Mouse (Mus musculus) kidney, postnatal 14 days (tissue): ENCODE measurements around the gene Clstn2.

Experiments used
- DNase-seq: peaks from one replicate; pipeline ENCODE4 v3.0.0; 2022; ENCODE audit warnings: mixed read lengths

The Clstn2 gene

DNA sequence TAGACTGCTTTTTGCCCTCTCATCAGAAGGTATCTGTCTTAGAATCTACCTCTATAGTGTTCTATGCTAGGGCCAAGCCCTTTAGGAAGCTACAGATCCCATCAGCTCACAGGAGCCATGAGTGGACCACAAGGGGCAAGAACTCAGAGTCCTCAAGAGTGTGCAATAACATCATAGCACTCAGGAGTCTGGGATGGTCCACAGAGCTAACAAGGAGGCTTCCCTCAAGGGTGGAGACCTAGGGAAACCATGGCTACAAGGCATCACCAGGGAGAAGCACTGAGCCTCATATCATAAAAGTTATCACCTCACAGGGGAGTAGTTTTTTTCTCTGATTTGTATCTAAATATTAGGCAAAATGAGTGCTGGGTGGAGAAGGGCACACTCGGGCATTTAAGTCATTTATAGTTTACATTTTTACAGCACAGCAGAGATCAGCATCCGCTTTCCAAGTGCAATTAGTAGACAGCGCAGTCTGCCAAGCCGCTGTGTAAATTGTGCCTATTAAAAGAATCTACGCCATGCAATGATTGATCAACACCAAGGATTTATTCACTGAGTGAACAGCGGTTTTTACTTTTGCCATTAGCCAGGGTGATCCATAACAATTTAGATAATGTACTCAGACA, 82.5 kb downstream of the Clstn2 start:
- DNase-seq, result no peak

DNA sequence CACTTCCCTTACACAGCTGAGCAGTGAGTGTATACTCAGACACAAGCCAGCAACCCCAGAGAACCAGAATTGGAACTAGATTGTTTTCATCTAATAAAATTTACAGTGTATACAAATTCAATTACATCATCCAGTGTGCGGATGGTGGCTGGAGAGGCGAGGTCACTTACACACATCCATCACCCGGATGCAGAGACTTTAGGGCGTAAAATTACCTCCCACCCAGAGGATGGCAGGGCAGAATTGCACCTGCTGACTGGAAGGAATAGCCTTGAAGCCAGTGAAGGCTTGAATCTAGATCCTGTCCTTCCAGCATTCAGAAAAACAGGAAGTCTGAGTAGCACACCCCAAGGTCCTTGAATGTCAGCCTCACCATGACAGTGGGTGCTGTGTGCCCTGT, 113.7 kb downstream of the Clstn2 start:
- no peak for DNase-seq

DNA sequence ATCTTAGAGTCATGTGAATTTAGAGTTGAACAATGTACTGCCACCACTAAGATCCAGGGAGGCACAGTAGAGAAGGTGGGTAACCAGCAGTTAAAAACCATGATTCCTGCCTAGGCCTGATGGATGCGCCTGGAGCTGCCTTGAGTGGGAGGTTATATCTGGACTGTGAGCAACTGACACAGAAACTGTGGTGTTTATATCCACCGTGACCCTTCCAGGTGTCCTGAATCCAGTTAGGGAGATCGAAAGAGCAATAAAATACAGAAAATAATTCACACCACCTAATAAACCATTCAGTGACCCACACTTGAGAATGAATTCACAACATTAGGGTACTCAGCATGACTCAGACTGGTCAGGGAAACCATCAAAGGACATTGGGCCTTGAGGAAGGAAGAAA, 141.6 kb downstream of the Clstn2 start:
- no peak for DNase-seq

DNA sequence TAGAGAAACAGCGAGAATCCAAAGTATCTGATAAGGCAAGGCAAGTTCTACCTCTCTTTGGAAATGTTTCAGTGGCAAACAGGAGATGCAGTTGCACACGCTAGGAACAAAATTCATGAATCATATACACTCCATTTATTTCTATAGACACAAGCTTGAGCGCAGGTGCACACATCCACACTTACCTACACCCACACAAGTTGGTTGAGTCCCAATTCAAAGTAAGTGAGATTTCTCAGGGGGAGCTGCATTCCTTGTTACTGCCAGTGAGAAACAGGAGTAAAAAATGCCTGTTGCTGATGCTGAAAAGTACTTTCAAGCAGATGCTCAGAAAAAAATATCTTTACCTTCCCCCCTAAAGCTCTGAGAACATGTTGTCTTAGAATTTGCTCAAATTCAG, 149.6 kb downstream of the Clstn2 start:
- no peak for DNase-seq

DNA sequence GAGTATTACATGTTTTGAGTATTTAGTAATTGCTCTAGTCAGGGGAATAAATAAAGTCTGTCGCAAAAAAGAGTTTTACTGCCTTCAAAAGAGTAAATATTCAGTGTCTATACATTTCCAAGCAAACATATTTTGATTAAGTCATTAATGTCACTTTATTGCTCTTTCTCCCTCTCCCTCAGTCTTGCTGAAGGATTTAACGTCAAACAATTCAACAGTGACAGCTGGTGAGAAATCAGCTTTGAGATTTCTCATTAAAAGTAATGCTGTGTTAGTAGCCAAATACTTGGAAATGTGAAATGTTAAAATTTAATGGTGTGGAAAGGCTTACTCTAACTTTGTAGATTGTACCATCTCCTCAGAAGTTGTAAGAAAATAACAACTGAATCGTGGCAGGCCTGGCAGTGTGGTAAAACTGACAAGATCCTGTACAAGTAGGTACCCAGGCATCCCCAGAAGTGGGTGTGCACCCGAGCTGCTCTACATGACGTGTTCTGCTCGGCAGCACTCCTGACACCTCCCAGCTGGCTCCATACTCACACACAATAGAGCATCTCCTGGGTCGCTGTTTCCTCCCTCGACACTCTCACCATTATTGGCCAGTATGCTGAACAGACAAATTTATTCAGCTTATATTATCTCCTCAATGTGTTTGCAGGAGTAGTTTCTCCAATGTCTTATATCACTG, 165.8 kb downstream of the Clstn2 start:
- no peak for DNase-seq

DNA sequence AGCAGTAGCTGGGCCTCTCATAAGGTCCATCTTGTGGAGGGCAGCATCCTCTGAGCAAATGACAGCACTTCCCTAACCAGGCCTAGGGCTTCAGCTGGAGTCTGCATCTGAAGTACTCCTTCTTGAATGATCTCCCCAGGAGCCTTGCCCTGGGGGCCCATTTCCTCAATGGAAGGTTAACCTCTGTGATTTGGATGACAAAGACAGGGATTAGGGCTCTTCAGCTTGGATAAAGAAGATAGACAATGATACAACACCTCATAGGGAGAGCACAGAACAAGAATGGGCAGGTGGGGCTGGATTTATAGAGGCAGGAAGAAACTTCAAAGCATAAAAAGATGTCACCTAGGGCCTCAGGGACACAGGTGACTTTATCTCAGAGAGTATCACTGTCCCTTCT, 180.1 kb downstream of the Clstn2 start:
- DNase-seq, result no peak

DNA sequence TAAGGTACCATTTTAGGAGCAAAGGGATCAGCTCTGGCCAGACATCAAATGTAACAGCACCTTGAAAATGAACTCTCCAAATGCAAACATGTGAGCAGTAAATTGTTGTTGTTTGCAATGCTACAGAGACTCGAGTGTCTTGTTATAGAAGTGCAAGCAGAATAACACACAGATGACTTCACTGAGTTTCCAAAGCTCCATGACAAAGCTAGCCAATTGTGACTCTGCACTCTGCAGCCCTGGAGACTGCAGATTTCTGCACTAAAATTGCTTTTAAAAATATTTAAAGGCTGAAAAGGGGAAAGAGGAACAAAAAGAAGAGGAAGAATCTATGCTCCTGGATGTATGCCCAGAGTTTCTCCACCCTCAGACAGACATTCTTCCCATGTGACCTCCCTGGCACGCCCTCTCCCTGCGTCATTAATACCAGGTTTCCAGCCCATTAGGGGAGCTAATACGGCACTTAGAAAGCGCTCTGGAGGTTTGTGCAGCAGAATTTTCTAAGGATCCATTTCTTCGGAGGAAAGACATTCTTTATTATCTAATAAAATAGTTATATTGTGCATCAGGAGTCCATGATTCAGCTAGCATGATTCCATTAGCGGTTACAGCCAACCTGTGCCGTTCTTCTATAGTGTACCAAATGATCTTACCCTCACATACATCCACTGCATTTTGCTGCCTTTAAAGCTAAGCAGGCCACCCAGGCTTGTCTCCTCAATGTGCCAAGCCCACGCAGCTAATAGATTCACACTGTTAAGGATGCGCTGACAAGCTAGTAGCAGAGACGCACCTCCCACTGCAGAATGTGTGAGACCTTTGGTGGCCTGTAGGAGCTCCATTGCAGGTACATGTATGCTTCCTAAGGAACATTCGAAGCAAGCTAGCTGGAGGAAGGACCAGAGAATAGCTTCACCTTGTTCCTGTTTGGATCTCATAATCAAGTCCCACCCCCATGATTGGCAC, 184.8 kb downstream of the Clstn2 start:
- DNase-seq, result peak; percentile 8

DNA sequence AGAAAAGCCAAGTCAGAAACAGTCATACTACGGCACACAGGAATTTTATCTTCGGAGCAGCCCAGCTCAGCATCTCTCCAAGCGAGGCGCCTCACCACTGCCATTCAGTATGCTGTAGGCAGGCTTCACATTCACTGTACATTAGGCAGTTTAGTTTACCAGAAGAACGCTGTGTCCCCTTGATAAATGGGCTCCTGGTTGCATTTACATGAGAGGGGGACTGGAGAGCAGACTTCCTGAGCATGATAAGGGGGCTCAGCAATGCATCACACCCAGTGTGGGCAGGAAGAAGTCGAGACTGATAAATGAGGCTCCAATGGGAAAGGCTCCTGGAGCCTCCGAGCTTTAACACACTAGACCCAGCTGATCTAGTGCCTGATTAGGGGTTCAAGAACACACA, 190.9 kb downstream of the Clstn2 start:
- no peak for DNase-seq

DNA sequence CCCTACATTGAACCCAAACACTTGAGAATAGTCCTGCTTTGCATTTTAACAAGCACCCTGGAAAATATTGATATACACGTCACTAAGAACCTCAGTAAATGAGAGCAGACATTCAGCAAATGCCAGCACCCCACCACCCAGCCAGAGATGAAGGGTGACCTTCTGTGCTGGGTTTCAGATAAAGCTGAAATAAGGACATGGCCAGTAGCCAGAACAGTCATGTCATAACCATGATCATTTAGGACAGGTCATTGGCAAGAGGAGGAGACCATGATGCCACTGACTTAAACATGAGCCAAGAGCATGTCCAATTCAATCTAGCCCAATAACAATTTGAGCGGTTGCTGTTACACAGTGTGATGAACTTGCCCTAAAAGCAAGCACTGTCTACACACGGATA, 201.8 kb downstream of the Clstn2 start:
- DNase-seq, result no peak

DNA sequence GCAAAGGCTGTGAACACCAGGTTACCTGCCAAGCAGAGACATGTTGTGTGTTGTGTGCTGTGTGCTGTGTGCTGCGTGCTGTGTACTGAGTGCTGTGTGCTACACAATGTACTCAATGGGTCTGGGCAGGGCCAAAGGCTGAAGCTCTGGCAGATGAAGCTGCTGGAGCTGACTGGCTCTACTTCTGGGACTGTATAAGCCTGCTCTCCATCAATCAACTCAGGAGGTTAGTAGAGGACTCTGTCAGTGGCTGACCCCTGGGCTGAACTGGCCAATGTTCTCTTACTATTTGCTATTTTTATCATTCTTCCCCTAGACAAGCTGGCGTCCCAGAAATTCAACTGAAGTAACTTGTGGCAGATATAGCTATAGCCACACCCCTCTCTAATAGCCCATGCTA, 203.1 kb downstream of the Clstn2 start:
- no peak for DNase-seq

DNA sequence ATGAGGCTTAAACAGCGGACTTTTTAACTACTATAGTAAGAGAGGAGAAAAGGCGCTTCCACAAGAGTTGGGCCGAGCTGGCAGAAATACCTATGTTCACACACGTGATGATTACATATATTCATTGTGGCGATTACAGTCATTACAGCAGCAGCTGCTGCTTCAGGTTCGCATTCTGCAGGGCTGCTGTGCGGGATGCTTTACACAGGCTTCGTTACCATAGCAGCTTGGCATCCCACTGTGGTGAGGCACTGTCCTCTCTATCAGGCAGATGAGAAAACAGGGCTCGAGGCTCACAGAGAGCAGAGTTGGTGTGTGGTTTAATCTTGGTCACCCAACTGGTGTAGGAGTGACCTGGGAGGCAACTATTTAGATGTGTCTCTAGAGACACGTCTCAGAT, 205.3 kb downstream of the Clstn2 start:
- DNase-seq, result no peak

DNA sequence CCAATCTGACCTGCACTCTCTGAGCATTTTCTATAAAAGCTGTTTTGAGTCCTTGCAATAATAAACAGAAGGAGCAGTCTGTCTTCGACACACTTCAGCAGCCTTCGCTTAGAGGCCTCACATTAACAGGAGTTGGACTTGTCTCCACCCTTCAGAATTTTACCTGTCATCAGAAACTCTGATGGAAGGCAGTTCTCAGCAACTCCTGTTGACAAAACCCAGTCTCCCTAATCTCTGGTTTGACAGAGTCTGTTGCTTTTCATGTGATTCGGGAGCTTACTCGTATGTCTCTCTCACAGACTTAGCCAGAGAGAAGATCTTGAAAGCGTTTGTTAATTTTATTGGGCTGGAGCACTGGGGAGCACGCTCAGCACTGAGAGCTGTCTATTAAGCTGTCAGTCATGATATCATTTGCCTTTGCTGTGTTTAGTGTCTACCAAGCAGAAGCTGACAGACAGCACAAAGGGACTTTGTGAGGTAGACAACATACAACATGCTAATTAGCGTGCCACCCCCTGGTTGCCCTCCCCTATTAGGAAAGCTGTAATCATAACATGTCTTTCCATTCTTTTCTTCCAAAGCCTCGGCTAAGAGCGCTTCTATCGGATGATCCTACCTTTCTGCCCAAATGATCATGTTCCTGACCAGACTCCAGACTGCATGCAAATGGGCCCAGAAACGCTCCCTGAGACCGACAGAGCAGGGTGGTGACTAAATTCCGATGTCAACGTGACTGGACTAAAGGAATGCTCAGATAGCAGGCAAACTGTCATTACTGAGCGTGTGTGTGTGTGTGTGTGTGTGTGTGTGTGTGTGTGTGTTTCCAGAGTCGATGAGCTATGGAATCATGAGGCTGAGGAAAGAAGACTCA, 206.7 kb downstream of the Clstn2 start:
- DNase-seq, result no peak

DNA sequence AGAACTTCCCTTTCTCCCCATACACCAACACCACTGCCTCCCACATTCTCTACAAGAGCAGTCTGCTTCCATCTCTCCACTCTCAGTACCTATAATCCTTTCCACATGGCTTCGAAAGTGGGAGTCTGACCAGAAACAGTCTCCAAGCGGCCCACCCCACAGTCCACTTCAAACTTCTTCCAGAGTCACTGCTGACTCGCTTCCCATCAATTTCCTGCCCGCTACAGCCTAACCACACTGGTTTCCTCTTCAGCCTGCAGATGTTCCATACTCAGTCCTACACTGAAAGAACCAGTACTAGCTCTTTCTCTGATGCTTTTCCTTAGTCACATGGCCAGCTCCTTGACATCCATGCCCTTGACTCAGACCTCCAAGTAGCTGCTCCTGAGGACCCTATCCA, 215.9 kb downstream of the Clstn2 start:
- DNase-seq, result no peak

DNA sequence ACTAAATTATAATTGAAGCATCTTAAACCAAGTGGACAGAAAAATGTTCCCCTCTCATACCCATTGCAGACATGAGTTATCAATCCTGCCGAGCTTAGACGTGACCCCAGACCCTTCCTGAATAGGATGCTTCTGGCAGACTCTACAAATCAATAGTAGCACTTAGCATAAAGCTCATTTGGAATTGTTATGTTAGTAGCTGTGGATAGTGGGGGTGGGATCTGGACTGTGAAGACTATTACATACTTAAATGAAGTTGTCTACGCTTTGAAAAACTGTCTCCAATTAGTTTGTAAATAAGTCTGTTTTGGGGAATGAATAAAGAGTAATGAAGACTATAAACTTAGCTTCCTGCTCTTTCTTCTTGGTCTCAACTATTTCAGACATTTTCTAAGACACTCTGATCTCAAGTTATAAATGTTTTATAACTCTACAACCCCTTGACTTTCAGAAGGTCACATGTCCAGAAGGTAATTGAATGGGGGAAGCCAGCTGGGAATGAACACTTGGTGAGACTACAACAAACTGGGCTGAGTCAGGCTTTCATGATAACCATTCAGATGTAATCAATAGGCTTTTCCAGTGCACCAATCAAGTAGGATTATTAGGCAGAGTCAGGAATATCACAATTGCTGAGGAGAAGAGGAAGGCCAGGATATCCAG, 216.7 kb downstream of the Clstn2 start:
- peak; percentile 6 for DNase-seq

DNA sequence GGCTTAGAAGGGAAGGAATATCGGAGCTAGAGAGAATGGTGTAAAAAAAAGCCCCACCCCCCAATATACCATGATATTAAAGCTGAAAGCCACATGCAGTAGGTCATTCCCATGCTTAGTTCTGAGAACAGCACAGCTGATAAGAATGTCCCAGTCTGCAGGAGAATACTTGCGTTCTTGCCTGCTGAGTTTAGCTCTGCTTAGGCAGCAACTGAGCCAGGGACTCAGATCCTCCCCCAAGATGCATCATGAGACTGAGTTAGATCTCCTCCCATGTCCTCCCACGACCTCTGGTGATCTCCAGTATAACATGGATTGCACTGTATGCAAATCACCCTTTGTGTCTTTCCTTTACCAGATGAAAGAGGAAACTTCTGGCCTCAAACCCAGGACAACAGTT, 219.8 kb downstream of the Clstn2 start:
- peak; percentile 31 for DNase-seq

DNA sequence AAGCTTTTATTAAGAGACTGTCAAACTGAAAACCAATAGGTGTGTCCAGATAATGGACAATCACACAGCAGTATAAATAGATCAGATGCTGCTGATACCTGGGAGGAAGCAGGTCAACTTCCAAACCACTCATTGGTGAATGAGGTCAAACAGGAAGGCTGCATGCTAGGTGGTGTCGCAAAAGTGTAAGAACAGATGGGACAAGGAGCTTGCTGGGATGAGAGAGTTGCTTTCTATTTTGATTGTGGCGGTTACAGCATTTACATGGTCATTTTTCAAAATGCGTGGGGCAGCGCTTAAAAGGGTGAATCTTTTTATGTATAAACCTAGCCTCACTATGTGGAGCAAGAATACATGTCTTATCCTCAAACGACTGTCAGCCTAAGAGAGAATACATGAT, 225.9 kb downstream of the Clstn2 start:
- DNase-seq, result no peak

DNA sequence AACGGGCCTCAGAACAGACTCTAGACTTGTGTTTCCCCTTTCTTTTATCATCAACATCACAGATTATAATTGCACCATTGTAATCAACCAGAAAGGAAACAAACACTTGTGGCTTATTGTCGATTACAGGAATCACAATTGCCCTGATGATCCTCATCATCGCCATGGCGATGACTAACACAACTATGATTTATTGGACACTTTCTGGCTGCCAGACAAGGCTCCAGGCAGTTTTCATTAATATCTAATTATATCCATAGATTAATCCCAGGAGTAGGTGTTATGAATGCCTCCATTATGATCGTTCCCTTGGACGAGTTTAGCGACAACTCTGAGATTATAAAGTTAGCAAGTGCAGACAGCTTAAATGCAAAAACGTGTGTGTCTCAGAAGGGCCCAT, 239.3 kb downstream of the Clstn2 start:
- no peak for DNase-seq

DNA sequence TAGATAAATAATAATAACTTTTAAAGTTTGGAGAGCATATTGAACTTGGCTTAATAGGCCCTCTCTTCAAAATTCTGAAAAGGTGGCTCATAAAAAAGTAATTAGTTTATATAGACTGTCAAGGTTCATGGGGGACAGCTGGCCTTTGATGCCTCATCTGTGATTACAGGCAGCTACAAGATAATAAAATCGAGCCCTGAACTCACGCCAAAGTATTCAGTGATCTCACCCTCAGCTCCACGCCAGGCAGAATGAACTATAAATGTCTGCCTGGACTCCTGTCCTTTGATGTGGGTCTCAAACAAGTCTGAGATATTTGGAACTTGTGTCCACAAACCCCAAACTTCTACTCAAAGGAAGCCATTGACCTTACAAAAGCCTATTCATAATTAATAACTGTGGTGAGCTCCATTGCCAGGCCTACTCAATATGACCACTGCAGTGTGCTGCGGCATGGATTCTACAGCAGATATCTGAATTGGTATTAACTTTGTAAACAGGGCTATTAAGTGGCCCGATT, 244.8 kb downstream of the Clstn2 start:
- DNase-seq, result no peak

DNA sequence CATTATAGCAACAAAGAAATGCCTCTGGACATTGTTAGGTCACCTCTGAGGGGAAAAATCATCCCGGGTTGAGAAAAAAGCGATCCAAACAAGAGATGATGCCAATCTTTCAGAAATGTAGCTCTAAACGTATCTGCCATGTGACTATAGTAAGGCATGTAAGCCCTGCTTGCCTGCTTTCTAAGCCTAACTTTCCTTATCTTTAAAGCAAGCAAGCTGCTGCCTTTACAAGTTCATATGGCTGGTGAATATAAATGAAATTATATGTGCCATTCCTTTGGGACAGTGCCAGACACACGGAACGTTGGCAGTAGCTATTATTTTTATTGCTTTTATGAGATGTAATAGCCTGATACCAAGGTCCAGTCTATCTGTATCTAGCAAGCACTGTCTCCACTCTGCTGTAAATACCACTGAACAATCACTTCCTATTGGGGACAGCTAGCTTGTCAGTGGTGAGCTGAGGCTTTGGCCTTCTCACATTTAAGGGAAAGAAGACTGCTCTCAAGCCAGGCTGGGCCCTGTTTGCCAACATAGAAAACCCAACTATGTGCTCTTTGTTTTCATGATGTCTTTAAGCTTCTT, 252.9 kb downstream of the Clstn2 start:
- no peak for DNase-seq

DNA sequence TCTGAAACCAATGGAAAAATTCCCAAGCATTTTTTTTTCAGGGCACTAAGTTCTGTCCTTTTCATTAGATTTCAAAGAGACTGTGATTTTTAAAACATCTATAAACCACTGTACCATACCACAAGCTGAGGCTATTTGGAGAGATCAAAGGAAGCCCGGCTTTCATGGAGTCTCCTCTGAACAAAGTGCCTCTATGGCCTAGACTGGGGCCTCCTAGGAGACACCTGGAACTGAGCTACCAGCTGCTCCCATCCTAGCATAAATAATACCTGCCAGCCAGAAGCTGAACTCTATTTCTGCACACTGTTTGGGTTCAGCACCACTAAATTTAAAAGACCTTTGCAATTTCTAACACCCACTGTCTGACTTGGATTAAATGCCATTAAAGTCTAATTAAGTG, 257.2 kb downstream of the Clstn2 start:
- no peak for DNase-seq

DNA sequence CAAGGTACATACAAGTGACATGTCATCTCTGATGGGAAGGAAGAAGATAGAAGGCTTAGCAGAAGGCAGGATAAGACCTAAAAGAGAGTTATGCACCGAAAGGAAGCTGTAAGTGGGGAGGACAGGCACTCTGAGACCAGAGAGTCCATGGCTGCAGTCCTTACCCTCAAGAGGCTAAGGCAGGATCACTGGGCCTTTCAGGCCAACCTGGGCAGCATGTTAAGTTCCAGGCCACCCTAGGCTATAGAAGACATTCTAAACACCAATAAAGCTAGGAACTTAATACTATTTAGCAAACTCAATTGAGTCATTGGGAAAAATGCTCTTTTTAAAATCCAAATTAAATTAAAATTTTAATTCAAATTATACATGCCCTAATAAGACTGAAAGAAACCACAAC, 258.0 kb downstream of the Clstn2 start:
- DNase-seq, result no peak

DNA sequence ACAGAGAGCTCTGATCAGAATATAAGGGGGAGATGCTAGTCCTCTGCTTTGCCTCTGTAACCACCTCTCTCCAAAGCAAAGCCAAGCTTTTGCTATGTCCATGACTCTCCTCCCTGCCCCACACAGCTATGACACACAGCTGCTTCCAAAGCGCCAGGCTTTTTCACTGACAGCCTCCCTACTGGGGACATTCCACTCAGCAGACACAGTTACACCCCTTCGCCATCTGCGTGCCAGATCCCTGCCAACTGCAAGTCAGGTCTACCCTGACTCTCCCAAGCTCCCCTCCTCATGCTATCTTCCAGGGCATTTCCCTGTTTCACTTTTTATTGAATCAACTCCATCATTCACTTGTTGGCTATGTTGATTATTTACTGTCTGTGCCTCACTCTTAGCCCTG, 259.1 kb downstream of the Clstn2 start:
- no peak for DNase-seq
